Mouse (Mus musculus): Measurements from ENCODE around the gene 5730596B20Rik. TPM values are rescaled to one million over a fixed set of nuclear protein-coding genes. Genes with fewer than 3 reads are reported as not detected.

Gene 5730596B20Rik
- total RNA-seq, 2 experiments from 2014 or later = 0.13 to 0.33 TPM

DNA sequence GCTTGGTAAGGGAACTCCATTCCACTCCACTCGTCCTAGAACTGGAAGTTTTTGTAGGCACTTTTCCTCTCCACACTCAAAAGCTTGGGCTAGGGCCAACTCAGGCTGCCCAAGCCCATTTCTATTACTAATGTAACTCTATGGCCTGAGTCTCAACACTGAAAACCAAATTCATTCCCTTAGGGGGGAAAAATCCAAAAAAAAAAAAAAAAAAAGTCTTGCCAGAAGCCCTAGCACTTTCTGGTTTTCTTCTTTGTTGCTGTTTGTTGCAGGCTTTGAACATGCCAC, 15.3 kb upstream of the 5730596B20Rik start:
- DNase-seq (ENCODE audit: low spot score in 2 of 2) = no peak

DNA sequence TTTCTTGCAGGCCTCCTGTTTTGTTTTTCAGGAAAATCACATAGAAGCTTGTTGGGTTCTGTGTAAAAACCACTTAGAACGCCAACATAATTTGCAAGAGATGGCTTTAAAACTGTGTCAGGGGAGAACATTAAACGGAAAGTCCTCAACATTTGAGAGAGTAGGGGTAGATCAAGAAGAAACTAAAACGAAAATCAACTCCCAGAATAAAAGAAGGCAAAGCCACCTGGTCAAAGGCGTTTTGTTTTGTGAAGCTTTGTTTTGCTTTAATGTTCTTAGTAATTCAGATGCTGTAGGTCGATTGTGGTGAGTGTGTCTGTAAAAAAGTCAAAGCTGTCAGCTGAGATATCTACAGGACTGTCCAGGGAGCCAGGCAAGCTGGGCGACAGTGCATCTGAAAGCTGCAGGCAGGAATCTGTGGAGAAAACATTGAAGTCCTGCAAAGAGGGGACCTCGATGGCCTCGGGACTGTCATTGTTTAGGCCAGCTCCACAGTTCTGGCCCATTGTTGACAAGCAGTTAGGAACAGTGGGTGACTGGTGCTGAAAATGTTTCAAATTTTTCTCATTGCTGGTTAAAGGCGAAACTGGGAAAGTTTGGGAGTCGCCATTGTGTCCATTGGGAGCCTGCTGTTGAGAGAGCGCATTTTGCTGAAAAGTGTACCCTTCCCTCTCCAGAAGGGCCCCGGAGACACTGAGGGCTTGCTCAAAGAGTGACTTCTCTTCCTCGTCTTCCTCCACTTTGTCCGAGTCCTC, 14.5 kb upstream of the 5730596B20Rik start:
- no peak for DNase-seq (ENCODE audit: low spot score in 2 of 2)

DNA sequence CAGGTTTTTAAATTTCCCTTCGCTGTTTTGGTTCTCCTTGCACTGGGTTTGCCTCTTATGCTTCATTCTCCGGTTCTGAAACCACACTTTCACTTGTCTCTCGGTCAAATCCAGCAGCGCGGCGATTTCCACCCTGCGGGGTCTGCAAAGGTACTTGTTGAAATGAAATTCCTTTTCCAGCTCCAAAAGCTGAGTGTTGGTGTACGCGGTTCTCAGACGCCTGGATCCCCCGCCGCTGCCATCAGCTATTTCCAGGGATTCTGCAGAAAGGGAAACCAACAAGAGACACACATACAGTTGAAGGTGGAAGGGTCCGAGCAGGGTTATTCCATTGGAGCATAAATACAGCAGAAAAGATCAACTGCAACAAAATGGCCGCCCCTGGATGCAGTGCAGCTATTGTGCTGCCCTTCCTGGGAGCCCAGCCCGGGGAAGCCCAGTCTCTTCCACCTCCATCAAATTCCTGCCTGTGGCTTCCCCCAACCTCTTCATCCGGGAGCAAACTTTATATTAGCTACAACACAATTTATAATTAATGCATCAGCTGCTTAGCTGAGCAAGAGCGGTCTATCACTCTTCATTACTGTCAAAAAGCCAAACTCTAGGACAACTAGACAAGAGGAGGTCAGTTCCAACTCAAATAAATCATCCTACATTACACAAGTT, 13.8 kb upstream of the 5730596B20Rik start:
- DNase-seq (ENCODE audit: low spot score in 2 of 2) = no peak

DNA sequence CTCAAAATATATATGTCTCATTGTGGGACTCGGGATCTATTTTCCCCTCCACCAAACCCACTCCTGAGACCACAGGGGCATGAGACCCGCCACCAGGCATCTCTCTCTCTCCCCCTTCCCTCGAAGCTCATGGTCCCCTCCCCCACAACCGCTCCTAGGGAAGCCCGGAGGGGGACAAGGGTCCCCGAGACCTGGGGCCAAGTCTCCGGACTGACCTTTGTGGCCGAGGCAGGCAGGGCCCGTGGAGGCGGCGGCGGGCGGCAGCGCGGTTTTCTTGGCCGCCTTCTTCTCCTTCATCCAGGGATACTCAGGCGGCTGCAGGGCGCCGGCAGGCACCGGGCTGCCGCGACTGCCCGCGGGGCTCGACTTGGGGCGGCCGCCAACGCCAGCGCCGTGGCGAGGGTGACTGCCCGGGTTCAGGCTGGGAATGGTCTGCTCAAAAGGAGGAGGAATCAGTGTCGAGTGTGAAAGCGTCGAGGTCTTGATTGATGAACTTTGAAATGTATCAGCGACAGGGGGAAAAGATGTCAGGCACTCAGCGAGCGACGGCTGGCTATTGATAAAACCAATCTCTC, 13.2 kb upstream of the 5730596B20Rik start:
- DNase-seq (ENCODE audit: low spot score in 2 of 2) = peak; percentile 36 to 42

DNA sequence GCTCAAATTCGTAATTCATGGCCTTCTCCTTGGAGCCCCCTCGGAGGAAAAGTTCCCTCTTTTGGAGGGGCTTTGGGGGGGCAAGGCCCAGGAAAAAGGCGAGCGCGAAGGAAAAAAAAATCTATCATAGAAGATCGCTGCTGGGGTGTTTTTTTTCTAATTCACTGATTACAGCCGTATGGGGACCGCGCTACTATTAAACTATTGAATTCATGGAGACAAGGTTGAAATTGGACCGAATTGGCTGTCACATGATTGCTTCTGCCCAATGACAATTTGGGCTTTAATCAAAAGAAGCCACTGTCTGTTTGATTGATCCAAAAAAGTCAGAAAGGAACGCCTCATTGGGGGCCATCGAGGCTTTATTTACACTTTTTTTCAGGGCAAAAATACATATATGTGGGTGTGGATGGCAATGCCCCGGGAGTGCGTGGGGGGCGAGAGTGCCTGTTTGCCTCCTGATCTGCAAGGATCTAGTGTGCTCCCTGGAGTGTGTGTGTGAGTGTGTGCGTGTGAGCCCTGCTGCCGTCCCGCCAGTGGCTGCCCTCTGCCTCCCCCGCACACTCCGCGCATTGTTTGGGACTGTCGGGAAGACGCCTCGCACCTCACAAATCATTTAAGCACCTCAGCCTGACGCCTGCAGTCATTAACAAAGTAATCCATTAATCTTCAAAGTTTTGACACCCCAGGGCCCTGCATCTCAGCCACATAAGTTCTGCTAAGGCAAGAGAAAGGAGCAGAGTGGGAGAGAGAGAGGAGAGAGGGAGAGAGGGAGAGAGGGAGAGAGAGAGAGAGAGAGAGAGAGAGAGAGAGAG, 12.5 kb upstream of the 5730596B20Rik start, which contains the start of gene Hoxa2:
Gene Hoxa2 (minus strand): TSS at position 206 of the 815 bp plus-strand sequence.
- DNase-seq (ENCODE audit: low spot score in 2 of 2) = peak in 1 of 2 experiments; percentile 30

DNA sequence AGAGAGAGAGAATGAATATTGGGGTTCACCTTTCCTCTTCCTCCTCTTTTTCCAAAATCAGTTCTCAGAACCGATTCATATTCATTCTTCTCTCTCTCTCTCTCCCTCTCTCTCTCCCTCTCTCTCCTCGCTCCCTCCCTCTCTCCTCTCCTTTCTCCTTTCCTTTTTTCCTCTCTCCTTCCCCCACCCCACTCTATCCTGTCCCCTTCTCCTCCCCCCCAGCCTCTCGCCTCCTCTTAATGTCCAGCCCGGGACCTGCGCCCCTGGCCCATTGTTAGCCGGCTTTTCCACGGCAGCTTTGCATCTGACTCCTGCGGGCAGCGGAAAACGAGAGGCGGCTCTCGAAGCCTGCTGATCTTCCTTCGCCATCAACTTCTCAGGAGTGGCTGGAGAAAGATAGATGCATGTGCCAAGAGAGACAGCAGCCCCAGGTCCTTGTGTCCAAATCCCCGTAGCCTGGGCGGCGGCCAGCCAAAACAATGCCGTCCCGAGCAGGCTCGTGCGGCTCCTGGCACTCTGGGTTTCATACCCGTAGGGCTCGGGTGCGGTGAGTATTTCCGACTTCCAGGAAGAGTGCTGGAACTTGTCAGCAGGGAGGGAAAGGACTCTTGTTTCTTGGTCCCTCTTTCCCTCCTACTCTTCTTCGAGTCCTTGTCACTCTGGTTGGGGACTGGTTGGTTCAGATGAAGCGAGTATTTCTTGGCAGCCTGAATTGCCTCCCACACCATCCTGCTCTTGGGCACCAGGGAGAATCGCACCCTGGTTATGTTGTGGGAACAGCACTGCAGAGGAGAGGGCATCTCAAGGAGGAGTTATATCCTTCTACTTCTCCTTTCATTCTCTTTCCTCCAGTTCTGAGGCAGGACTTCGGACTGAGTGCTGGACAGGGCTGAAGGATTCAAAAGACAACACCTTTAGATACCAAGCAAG, 11.6 kb upstream of the 5730596B20Rik start:
- DNase-seq (ENCODE audit: low spot score in 2 of 2) = peak in 1 of 2 experiments; percentile 51

DNA sequence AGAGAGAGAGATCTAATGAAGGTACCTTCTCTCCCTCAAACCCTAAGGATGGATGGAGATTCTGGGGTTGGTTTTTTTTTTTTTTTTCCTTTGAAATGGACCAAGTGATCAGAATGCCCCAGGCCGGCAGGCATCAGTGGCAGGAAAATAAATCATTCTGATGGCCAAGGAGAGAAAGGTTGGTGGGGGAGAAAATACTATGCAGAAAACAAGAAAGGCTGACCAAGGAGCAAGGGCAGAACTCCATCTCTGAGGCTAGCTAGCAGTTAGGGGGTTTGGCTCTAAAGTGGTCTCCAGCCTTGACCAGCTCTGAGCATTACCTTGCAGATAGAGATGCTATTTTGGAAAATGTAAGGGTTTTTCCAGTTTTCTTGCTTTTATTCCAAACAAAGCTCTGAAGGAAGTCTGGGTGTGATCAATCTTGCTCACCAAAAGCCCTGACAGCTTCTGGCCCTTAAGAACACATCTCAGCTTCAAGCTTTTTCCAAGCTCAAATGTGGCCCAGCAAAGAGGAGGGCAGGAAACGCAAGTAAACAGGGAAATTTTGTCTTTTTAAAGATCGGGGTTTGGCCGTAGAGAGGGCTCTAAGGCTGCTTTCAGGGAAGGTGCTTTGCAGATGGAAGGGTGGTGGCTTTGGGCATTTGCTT, 10.7 kb upstream of the 5730596B20Rik start:
- DNase-seq (ENCODE audit: low spot score in 2 of 2) = no peak

DNA sequence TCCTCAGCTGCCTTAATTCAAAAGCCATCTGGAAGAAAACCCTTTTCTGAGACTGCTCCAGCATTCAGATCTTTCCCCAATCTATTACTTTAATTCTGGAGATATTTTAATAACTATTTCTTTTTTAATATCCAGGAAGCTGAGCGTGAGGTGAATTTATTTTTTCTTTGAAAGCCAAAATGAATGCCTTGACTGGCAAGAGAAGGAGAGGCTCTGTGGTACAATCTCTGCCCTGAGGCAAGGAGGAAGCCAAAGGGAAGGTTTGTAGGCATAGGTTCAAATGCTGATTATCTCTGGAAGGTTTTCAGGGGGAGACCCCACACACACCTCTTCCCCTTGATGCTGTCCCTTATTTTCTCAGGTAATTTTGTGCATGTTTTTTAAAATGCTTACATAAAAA, 10.1 kb upstream of the 5730596B20Rik start:
- no peak for DNase-seq (ENCODE audit: low spot score in 2 of 2)

DNA sequence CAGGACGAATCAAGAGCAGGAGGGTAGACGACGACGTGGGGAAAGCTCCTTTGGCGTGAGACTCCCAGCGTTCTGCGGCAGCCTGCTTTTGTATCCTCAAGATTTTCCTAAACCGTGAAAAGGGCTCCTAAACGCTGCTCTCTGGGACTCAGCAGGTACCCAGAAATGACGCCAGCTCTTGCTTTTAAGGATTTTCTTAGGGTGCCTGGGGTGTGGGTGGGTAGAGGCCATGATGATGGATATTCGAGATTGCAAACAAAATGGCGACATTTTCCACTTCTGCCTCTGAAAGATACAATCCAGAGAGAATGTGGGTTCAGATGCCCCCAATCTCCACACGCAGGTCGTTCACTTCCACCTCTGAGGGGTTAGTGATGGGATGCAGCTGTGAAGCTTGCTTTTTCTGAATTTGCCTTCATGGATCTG, 9.5 kb upstream of the 5730596B20Rik start:
- DNase-seq (ENCODE audit: low spot score in 2 of 2) = no peak

DNA sequence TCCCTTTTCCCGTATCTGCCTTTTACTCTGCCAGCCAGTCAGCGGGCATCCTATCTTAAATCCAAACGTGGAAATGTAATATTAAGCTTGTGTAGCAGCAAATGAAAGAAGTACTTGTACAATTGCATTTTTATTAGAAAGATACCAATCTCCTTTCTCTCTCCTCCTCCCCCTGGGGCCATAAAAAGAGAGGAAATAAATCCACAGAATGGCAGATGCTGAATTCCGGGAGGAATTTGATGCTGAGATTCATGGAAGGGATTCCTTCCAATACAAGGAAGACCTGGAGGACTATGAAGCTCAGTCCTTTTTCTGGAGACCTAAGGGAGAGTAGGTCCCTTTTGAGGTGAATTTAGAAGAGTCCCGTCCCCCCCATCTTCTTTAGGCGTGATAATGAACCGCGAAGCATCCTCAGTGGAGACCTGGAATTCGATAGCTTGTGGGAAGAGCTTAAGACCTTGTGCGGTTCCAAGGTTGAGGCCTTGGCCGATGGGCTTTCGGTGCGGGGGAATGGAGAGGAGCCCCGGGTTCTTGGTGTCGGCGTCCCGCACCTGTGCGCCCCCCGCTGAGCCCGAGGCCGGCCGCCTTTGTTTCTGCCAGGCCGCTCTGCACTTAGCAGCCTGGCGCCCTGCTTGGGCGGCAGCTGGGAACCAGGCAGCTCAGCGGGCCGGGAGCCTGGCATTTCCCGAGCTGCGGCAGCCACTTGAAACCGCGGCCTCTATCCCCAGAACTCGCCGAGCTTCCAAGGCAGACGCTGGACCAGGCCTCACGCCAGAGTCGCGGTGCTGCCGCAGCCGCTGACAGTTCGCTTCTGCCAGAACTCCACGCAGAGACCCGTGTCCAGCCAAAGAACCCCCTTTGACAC, 8.9 kb upstream of the 5730596B20Rik start:
- DNase-seq (ENCODE audit: low spot score in 2 of 2) = no peak

DNA sequence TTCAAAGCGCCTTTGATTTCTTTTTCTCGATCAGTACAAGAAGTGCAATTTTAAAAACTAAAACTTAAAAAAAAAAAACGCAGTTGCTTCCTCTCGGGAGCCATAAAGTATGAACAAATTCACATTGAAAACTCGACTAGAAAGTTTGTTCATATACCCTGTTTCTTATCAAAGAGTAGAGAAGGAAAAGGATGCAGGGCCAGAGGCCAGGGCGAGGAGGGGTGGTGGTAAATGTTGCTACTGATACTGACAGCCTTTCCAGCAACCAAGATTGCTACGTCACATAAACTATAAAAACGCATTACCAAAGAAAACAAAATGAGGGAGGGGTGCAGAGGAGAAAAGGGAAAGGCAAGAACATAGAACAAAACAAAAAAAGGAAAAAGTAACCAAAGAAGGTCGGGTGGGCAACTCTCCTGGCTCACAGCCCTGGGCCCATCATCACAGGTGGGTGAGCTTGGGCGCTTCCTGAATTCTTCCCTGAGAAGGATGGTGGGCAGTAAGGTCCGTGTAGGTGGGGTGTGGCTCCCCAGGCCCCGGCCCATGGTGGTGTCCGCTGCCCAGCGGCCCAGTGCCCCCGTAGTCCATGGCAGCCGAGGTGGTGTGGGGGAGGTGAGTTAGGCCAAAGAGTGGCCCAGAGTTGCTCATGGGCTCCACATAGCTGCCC, 7.7 kb upstream of the 5730596B20Rik start:
- no peak for DNase-seq (ENCODE audit: low spot score in 2 of 2)

DNA sequence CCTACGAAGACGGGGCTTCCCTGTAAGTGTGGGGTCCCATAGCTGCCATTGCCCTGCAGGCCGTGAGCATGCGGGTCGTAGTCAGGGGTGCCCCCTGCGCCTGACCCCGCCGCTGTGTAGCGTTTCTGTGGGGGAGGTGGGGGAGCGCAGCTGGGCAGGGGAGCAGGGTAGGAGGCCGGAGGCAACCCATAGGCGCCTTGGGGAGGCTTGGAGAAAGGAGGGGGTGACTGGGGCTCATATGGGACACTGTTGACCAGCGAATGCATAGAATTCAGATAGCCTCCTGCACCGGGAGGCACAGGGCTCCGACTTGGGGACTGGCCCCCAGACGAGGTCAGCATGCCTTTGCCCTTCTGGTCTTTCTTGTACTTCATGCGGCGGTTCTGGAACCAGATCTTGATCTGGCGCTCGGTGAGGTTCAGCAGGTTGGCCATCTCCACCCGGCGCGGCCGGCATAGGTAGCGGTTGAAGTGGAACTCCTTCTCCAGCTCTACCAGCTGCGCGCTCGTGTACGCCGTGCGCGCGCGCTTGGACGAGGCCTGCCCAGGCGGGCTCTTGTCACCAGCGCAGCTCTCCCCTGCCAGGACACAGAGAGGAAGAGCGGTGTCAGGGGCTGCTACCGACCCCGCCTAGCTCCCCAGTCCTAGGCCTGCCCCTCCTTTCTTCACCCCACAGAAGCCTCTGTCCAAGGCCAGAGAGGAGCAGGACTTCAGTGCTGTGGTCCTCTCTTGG, 7.0 kb upstream of the 5730596B20Rik start:
- DNase-seq (ENCODE audit: low spot score in 2 of 2) = no peak

DNA sequence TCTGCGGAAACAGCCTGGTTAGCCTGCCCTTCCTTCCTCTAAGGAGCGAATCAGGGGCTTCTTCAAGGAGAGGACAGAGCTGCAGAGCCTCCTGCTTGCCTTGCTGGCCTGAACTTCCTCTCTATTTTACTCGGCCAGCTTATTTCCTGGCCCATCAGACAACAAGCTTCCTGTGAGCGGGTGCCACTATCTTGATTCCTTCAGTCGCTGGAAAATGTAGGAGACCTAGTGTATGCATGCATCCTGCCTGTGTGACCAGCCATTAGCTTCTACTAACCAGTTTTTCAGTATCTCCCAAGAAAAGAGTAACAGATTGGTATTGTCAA, 6.4 kb upstream of the 5730596B20Rik start:
- no peak for DNase-seq (ENCODE audit: low spot score in 2 of 2)

DNA sequence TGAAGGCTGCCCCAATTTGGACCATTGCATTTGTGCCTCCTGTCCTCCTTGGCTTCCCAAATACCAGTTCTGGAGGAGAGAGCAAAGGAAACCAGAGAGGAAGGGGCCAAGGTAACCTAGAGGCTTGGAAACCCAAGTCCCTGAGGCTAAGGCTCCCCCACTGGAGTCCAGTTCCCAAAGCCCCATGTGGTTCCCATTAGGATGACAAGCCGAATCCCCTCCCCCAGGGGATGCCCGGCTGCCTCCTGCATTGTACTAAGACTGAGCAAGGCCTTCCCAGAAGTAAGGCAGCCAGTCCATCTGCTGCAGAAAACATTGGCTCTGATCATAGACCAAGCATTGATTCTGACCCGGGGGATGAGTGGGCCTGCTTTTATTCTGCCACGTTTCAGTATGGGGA, 6.0 kb upstream of the 5730596B20Rik start:
- DNase-seq (ENCODE audit: low spot score in 2 of 2) = no peak

DNA sequence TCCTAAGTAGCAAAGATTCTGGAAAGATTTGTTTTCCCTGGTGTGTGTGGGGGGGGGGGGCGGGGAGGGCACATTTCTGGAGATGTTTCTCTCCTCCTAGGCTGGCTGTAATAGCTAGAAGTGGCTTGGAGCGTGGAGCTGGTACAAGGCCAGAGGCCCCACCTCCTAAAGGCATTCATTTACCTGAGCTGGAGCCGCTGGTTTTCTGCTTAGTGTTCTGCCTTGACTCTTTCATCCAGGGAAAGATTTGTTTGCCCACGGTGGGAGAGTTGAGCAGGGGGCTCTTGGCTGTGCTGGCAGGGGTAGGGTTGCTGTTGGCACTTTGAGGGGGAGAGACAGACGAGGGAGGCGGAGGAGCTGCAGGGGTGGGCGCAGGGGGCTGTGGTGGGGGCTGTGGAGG, 5.4 kb upstream of the 5730596B20Rik start:
- no peak for DNase-seq (ENCODE audit: low spot score in 2 of 2)

DNA sequence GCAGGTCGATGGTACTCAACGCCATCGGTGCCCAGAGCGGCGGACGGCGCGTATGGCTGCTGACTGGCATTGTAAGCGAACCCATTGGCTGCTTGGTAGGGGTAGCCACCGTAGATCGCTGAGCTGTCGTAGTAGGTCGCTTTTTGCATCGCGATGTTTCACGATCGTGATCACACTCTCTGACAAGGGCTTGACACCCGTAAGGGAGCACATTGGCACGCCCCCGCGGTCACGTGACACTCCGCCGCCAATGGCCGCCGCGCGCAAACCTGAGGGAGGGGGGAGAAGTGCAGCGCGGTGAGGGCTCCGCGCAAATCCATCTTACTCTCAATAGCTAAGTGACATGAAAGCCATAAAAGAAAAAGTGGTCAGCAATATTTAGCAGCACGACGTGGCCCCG, 4.8 kb upstream of the 5730596B20Rik start:
- peak; percentile 89 for DNase-seq (ENCODE audit: low spot score in 2 of 2)

DNA sequence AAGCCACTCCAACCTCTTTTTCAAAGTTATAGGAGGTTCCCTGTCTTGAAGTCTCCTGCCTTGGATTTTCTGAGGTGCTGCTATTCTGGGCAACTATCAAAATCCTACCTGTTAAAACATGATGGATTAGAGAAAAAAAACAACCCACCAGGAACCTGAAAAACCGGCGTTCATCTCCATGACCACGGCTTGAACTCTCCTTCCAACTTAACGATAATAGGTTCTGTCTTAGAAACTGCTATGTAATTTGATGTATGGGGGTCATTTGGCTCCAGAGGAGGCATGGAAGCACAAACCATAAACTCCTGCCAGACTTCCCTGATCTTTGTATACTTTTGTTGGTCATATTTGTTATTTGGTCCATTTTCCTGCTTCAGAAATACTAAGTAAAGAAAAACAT, 3.6 kb upstream of the 5730596B20Rik start:
- DNase-seq (ENCODE audit: low spot score in 2 of 2) = no peak

Data from adrenal gland, adult 18-20 months (tissue).